8 mouse cellular contexts compared by ENCODE assay signal in the genomic region with DNA sequence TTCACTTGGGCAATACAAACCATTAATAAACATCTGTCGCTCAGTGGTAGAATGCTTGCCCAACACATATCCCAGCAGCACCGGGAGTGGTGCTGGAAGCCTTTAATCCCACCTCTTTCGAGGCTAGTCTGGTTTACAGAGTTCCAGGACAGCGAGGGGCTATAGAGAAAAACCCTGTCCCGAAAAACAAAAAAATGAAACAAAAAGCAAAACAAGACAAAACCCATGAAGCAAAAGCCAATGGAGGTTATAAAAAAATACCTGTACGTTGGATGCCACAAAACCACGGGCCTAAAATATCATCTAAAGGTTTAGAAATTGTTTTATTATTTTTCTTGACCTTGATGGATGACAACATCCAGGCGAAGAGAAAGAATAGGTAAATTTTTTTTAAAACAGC. TPM values are rescaled to one million over a fixed set of nuclear protein-coding genes. Genes with fewer than 3 reads are reported as not detected.
A peak's percentile ranks its signal among the peaks of the same experiment; 100 is the strongest.
DNase-seq lines count a peak whose midpoint lies in the region; TF ChIP-seq lines count a peak whose summit lies in the region.

No protein-coding gene starts in this region.

- peak overlapping the region; percentile 97 for H3K4me3 ChIP-seq in gastrocnemius, adult 2 months
- H3K4me3 ChIP-seq in CH12.LX (replicated peaks in 1 of 3; ENCODE audit: low read depth in 2 of 3, low read length in 2 of 3, poor library complexity in 1 of 3), result peak overlapping the region; percentile 57 to 83 (median 69)
- H3K4me3 ChIP-seq in hindbrain, embryonic 10.5 days, result peak overlapping the region; percentile 88
- H3K4me3 ChIP-seq in macrophage (ENCODE audit: inconsistent target), result peak overlapping the region; percentile 90

- in situ Hi-C loops in CH12.LX (cut with MboI; ENCODE audit: low pct_ligation_motif_present, low pct_unique_long_range_greater_than_20kb, low sequenced_read_pairs), result loop anchor here (5.0 to 10.0 kb wide), 2 partner anchors 41 to 189 kb away; no protein-coding TSS in a partner anchor

- peak overlapping the region; percentile 95 for H3K27ac ChIP-seq in gastrocnemius, adult 2 months
- no peak overlapping the region for H3K27ac ChIP-seq in CH12.LX (ENCODE audit: insufficient read depth, low read depth)
- peak overlapping the region; percentile 95; the same call in 1 of the 2 replicates for H3K27ac ChIP-seq in hindbrain, embryonic 10.5 days
- H3K27ac ChIP-seq in macrophage, result peak overlapping the region; percentile 72; the same call in 1 of the 2 replicates

- no peak for TF ChIP-seq POLR2A in CH12.LX (IDR thresholded peaks at IDR 0.05; ENCODE audit: low read depth, low read length)

- H3K4me2 ChIP-seq in CH12.LX (ENCODE audit: insufficient read depth, low read depth, poor library complexity, severe bottlenecking), result peak overlapping the region; percentile 96

- intact Hi-C loops in gastrocnemius, adult 2 months (cut with DNase I), result loop anchor here (2.0 kb wide), 1 partner anchor 57 kb away; no protein-coding TSS in a partner anchor

- TF ChIP-seq RAD21 in CH12.LX (IDR thresholded peaks at IDR 0.05; ENCODE audit: low read depth, low read length), result no peak

- H3K4me1 ChIP-seq in CH12.LX (ENCODE audit: control insufficient read depth in 1 of 2, insufficient read depth in 2 of 2), result peaks cover 8 to 36% of the 10 kb centered on the region in 2 experiments
- H3K4me1 ChIP-seq in hindbrain, embryonic 10.5 days (replicated peaks), result peaks cover 52% of the 10 kb centered on the region

- no peak for TF ChIP-seq EP300 in CH12.LX (IDR thresholded peaks at IDR 0.05; ENCODE audit: low read length)

- H3K36me3 ChIP-seq in CH12.LX (replicated peaks in 1 of 2; ENCODE audit: control insufficient read depth in 1 of 2, insufficient read depth in 1 of 2, low read length in 1 of 2) (peaks cover 3 to 26% of the 10 kb centered on the region in 2 experiments), macrophage (ENCODE audit: inconsistent target) (no peaks in the 10 kb centered on the region)
- H3K36me3 ChIP-seq in hindbrain, embryonic 10.5 days, result peaks cover 13% of the 10 kb centered on the region

- WGBS in hindbrain, embryonic 10.5 days, result 16% methylated on average over 8 of the region's 8 CpGs
- 6% methylated on average over 8 of the region's 8 CpGs for WGBS in macrophage (ENCODE audit: missing documents)

- dilution Hi-C loops in CH12.LX (cut with MboI; ENCODE audit: extremely low pct_ligation_motif_present, extremely low pct_unique_long_range_greater_than_20kb, low sequenced_read_pairs), result no loop called here

- DNase-seq in gastrocnemius, adult 2 months, result no peak
- no peak for DNase-seq in gastrocnemius, postnatal 4 days (ENCODE audit: low spot score in 2 of 2)
- DNase-seq in CH12.LX (ENCODE audit: extremely low read depth), result no peak
- DNase-seq in hindbrain, embryonic 10.5 days (ENCODE audit: low spot score), result no peak
- DNase-seq in frontal cortex, postnatal 10 days (ENCODE audit: low spot score in 2 of 2), result no peak
- no peak for DNase-seq in cerebellum, postnatal 14 days
- DNase-seq in urinary bladder, adult 18-20 months (ENCODE audit: low spot score in 2 of 2), result no peak

- peaks cover 40% of the 10 kb centered on the region for H3K79me2 ChIP-seq in CH12.LX (replicated peaks; ENCODE audit: control insufficient read depth, extremely low read depth, insufficient read depth, poor library complexity, severe bottlenecking)
- H3K79me2 ChIP-seq in macrophage (ENCODE audit: inconsistent target), result peaks cover 73% of the 10 kb centered on the region

- no peak for TF ChIP-seq CTCF in gastrocnemius, adult 2 months (IDR thresholded peaks at IDR 0.05)
- no peak for TF ChIP-seq CTCF in CH12.LX (conservative IDR thresholded peaks at IDR 0.05 in 1 of 2, IDR thresholded peaks at IDR 0.05 in 1 of 2; ENCODE audit: low read depth in 2 of 2, low read length in 2 of 2)

- peak overlapping the region; percentile 73 for H3K9ac ChIP-seq in CH12.LX (ENCODE audit: insufficient read depth, low read depth)

- no peaks in the 10 kb centered on the region for H3K9me3 ChIP-seq in CH12.LX (replicated peaks; ENCODE audit: low read length)
- H3K9me3 ChIP-seq in hindbrain, embryonic 10.5 days, result no peaks in the 10 kb centered on the region

- no peaks in the 10 kb centered on the region for H3K27me3 ChIP-seq in CH12.LX (replicated peaks)
- H3K27me3 ChIP-seq in hindbrain, embryonic 10.5 days (ENCODE audit: insufficient read depth, poor library complexity, severe bottlenecking), result no peaks in the 10 kb centered on the region

TF ChIP-seq in CH12.LX, 34 proteins besides CTCF, POLR2A, EP300 and RAD21:
- TF ChIP-seq RCOR1 (conservative IDR thresholded peaks at IDR 0.05; ENCODE audit: low read depth, low read length) (no peak), ZNF384 (IDR thresholded peaks at IDR 0.05; ENCODE audit: low read depth, low read length) (peak; percentile 14; the same call in 1 of the 2 replicates), GABPA (IDR thresholded peaks at IDR 0.05; ENCODE audit: insufficient replicate concordance, low read depth, low read length) (no peak), MEF2A (IDR thresholded peaks at IDR 0.05; ENCODE audit: borderline replicate concordance, low read depth, low read length) (no peak), BHLHE40 (IDR thresholded peaks at IDR 0.05; ENCODE audit: low read depth, low read length) (no peak)

RNA-seq across cellular contexts. Expression of a gene that starts 0.6 kb away (rescaled TPM):
- total RNA-seq in gastrocnemius, adult 2 months (2021), result 10 to 100 TPM; 59.8 to 61.0 TPM
- 10 to 100 TPM; 80.8 to 88.7 TPM for total RNA-seq in gastrocnemius, postnatal 4 days (2021)
- total RNA-seq in CH12.LX (2012; rRNA removed), result 75.7 and 87.8 TPM in 2 replicates
- 69.4 and 70.7 TPM in 2 replicates for total RNA-seq in CH12.LX (2014; rRNA removed)
- polyA plus RNA-seq in CH12.LX (2012; ENCODE audit: insufficient read length, low read depth), result 84.2 and 88.4 TPM in 2 replicates
- 193 and 229 TPM in 2 replicates for polyA plus RNA-seq in hindbrain, embryonic 10.5 days (2016; fragmentation: Nextera tagmentation; extraction: Ambion mirVana)
- 100 to 1,000 TPM in 6 of 26 experiments, 10 to 100 TPM in 20; 34.1 to 140 (median 92.3) TPM for total RNA-seq in macrophage (2018; cell fraction: chromatin; rRNA removed)
- 100 to 1,000 TPM; 106 to 182 (median 139) TPM for total RNA-seq in macrophage (2018; cell fraction: cytosol; rRNA removed)
- total RNA-seq in macrophage (2018; cell fraction: nucleus; rRNA removed), result 100 to 1,000 TPM in 16 of 26 experiments, 10 to 100 TPM in 10; 47.5 to 177 (median 111) TPM
- polyA plus RNA-seq in macrophage (2018), result 93.8 to 117 TPM (median 112 TPM) in 3 replicates

RNA-seq across cellular contexts. Expression of a gene that starts 0.6 kb away (rescaled TPM):
- 1 to 10 TPM; 5.1 to 6.1 TPM for total RNA-seq in gastrocnemius, adult 2 months (2021)
- 10 to 100 TPM; 20.1 to 23.5 TPM for total RNA-seq in gastrocnemius, postnatal 4 days (2021)
- total RNA-seq in CH12.LX (2012; rRNA removed) (8.7 and 9.8 TPM in 2 replicates), CH12.LX (2014; rRNA removed) (3.0 and 3.6 TPM in 2 replicates)
- polyA plus RNA-seq in CH12.LX (2012; ENCODE audit: insufficient read length, low read depth) (18.1 and 22.6 TPM in 2 replicates), macrophage (2018) (7.6 to 9.7 TPM (median 8.7 TPM) in 3 replicates)
- polyA plus RNA-seq in hindbrain, embryonic 10.5 days (2016; fragmentation: Nextera tagmentation; extraction: Ambion mirVana), result 49.1 and 52.1 TPM in 2 replicates
- total RNA-seq in macrophage (2018; cell fraction: chromatin; rRNA removed), result 10 to 100 TPM in 22 of 26 experiments, 1 to 10 TPM in 4; 5.3 to 47.0 (median 27.6) TPM
- 10 to 100 TPM in 14 of 26 experiments, 1 to 10 TPM in 12; 4.0 to 14.7 (median 10.5) TPM for total RNA-seq in macrophage (2018; cell fraction: cytosol; rRNA removed)
- 10 to 100 TPM in 18 of 26 experiments, 1 to 10 TPM in 8; 4.8 to 29.3 (median 15.9) TPM for total RNA-seq in macrophage (2018; cell fraction: nucleus; rRNA removed)

RNA-seq across cellular contexts. Expression of a gene that starts 46.0 kb away (rescaled TPM):
- under 1 TPM; 0.17 to 0.18 TPM for total RNA-seq in gastrocnemius, adult 2 months (2021)
- total RNA-seq in gastrocnemius, postnatal 4 days (2021), result under 1 TPM; 0.59 to 0.70 TPM
- total RNA-seq in CH12.LX (2012; rRNA removed), result 1.3 and 1.4 TPM in 2 replicates
- 1.5 and 1.6 TPM in 2 replicates for total RNA-seq in CH12.LX (2014; rRNA removed)
- polyA plus RNA-seq in CH12.LX (2012; ENCODE audit: insufficient read length, low read depth), result 1.1 and 1.4 TPM in 2 replicates
- 1.1 and 1.4 TPM in 2 replicates for polyA plus RNA-seq in hindbrain, embryonic 10.5 days (2016; fragmentation: Nextera tagmentation; extraction: Ambion mirVana)
- total RNA-seq in macrophage (2018; cell fraction: chromatin; rRNA removed), result 1 to 10 TPM in 1 of 26 experiments, under 1 TPM in 2, not detected in 23; 0.33 to 1.7 (median 0.75) TPM
- total RNA-seq in macrophage (2018; cell fraction: cytosol; rRNA removed), result under 1 TPM in 22 of 26 experiments, not detected in 4; 0.07 to 0.54 (median 0.21) TPM
- 1 to 10 TPM in 1 of 26 experiments, under 1 TPM in 6, not detected in 19; 0.29 to 1.2 (median 0.48) TPM for total RNA-seq in macrophage (2018; cell fraction: nucleus; rRNA removed)
- 0.17 to 0.31 TPM (median 0.27 TPM) in 3 replicates for polyA plus RNA-seq in macrophage (2018)

RNA-seq across cellular contexts. Expression of a gene that starts 55.2 kb away (rescaled TPM):
- 1 to 10 TPM in 1 of 2 experiments, under 1 TPM in 1; 0.82 to 1.2 TPM for total RNA-seq in gastrocnemius, adult 2 months (2021)
- total RNA-seq in gastrocnemius, postnatal 4 days (2021), result 1 to 10 TPM; 1.7 to 2.5 TPM
- 4.9 and 7.6 TPM in 2 replicates for total RNA-seq in CH12.LX (2012; rRNA removed)
- total RNA-seq in CH12.LX (2014; rRNA removed), result 2.8 and 3.1 TPM in 2 replicates
- 13.2 and 15.9 TPM in 2 replicates for polyA plus RNA-seq in CH12.LX (2012; ENCODE audit: insufficient read length, low read depth)
- 10.0 and 11.9 TPM in 2 replicates for polyA plus RNA-seq in hindbrain, embryonic 10.5 days (2016; fragmentation: Nextera tagmentation; extraction: Ambion mirVana)
- 10 to 100 TPM in 9 of 26 experiments, 1 to 10 TPM in 17; 3.6 to 15.7 (median 8.5) TPM for total RNA-seq in macrophage (2018; cell fraction: chromatin; rRNA removed)
- total RNA-seq in macrophage (2018; cell fraction: cytosol; rRNA removed), result 10 to 100 TPM; 15.4 to 33.3 (median 24.1) TPM
- total RNA-seq in macrophage (2018; cell fraction: nucleus; rRNA removed), result 10 to 100 TPM in 24 of 26 experiments, 1 to 10 TPM in 2; 9.4 to 52.4 (median 17.7) TPM
- polyA plus RNA-seq in macrophage (2018), result 15.2 to 23.8 TPM (median 20.1 TPM) in 3 replicates

RNA-seq across cellular contexts. Expression of a gene that starts 57.6 kb away (rescaled TPM):
- total RNA-seq in gastrocnemius, adult 2 months (2021), result 10 to 100 TPM; 58.2 to 67.6 TPM
- 100 to 1,000 TPM; 106 to 120 TPM for total RNA-seq in gastrocnemius, postnatal 4 days (2021)
- total RNA-seq in CH12.LX (2012; rRNA removed) (95.1 and 102 TPM in 2 replicates), CH12.LX (2014; rRNA removed) (117 and 120 TPM in 2 replicates)
- polyA plus RNA-seq in CH12.LX (2012; ENCODE audit: insufficient read length, low read depth) (94.4 and 123 TPM in 2 replicates), macrophage (2018) (107 to 134 TPM (median 122 TPM) in 3 replicates)
- 260 and 279 TPM in 2 replicates for polyA plus RNA-seq in hindbrain, embryonic 10.5 days (2016; fragmentation: Nextera tagmentation; extraction: Ambion mirVana)
- 100 to 1,000 TPM in 4 of 26 experiments, 10 to 100 TPM in 22; 19.6 to 148 (median 75.5) TPM for total RNA-seq in macrophage (2018; cell fraction: chromatin; rRNA removed)
- total RNA-seq in macrophage (2018; cell fraction: cytosol; rRNA removed), result 100 to 1,000 TPM in 19 of 26 experiments, 10 to 100 TPM in 7; 86.3 to 159 (median 111) TPM
- 100 to 1,000 TPM in 5 of 26 experiments, 10 to 100 TPM in 21; 42.6 to 129 (median 72.4) TPM for total RNA-seq in macrophage (2018; cell fraction: nucleus; rRNA removed)
